Mouse (Mus musculus) intestine, embryonic 15.5 days (tissue): ENCODE results near the gene Shisal1. TPM values are rescaled to one million over a fixed set of nuclear protein-coding genes. Genes with fewer than 3 reads are reported as not detected.

Experiments
- ATAC-seq: fragments of 200-750 bp; cut with Nextera tagmentation; 2 replicates; pipeline ENCODE4 v1.8.0; 2017; ENCODE audit warnings: moderate TSS enrichment, moderate library complexity
- H3K27ac ChIP-seq: fragments of 300-500 bp; sonication (generic); 2 replicates; pipeline ENCODE4 v1.5.1; 2015; ENCODE audit warnings: mild to moderate bottlenecking, inconsistent platforms
- H3K27me3 ChIP-seq: fragments of 300-500 bp; sonication (generic); replicated peaks from 2 replicates; pipeline ENCODE4 v1.6.1; 2015; ENCODE audit warnings: inconsistent platforms
- H3K36me3 ChIP-seq: fragments of 300-500 bp; sonication (generic); 2 replicates; pipeline ENCODE4 v1.6.1; 2015; ENCODE audit warnings: inconsistent platforms
- H3K4me1 ChIP-seq: fragments of 300-500 bp; sonication (generic); replicated peaks from 2 replicates; pipeline ENCODE4 v1.6.1; 2015; ENCODE audit warnings: inconsistent platforms
- H3K4me2 ChIP-seq: fragments of 300-500 bp; sonication (generic); replicated peaks from 2 replicates; pipeline ENCODE4 v1.6.1; 2015; ENCODE audit warnings: mild to moderate bottlenecking, inconsistent platforms
- H3K4me3 ChIP-seq: fragments of 300-500 bp; sonication (generic); replicated peaks from 2 replicates; pipeline ENCODE4 v1.5.1; 2015; ENCODE audit warnings: inconsistent platforms
- H3K9ac ChIP-seq: fragments of 300-500 bp; sonication (generic); 2 replicates; pipeline ENCODE4 v1.6.1; 2015; ENCODE audit warnings: inconsistent platforms
- H3K9me3 ChIP-seq: fragments of 300-500 bp; sonication (generic); 2 replicates; pipeline ENCODE4 v1.6.1; 2016; ENCODE audit warnings: inconsistent platforms
- WGBS: fragments of 180-500 bp; shearing (Covaris S2); methylation state at CpG from one replicate; pipeline ENCODE4 v1.1.7; 2015; 5-methylcytosine and 5-hydroxymethylcytosine counted together
- polyA plus RNA-seq: library from polyadenylated mRNA; unstranded; fragments of >200 nt; fragmentation: Nextera tagmentation; extraction: Ambion mirVana; gene quantifications from 2 replicates; pipeline ENCODE4 v1.2.1, GENCODE M21; 2015

Gene Shisal1
- polyA plus RNA-seq: 2.2 and 2.3 TPM in 2 replicates

- Histone ChIP-seq H3K4me2 (peak within 1 kb of the TSS; percentile 93), H3K9me3 (no peaks in the 10 kb centered on the region), H3K27me3 (peaks cover 26% of the 10 kb centered on the region), H3K4me1 (peaks cover 18% of the 10 kb centered on the region), H3K4me3 (peak within 1 kb of the TSS; percentile 50), H3K36me3 (no peaks in the 10 kb centered on the region), H3K27ac (no peak within 1 kb of the TSS), H3K9ac (peak within 1 kb of the TSS; percentile 50)
- ATAC-seq: no peak
- WGBS: 19% methylated on average over 7 of the region's 9 CpGs
These were observed at the start of gene Shisal1 for GRCm38 (mm10) chr15:84446997-84447396. Shisal1 (minus strand) TSS chr15:84447097.

- no peak overlapping the region for H3K27ac ChIP-seq
- 65% methylated on average over 7 of the region's 7 CpGs for WGBS
- no peak overlapping the region for H3K4me2 ChIP-seq
- H3K4me3 ChIP-seq: no peak overlapping the region
- no peaks in the 10 kb centered on the region for H3K9me3 ChIP-seq
- H3K36me3 ChIP-seq: no peaks in the 10 kb centered on the region
- H3K27me3 ChIP-seq: no peaks in the 10 kb centered on the region; the same call in 1 of the 2 replicates
- no peak overlapping the region for H3K9ac ChIP-seq
- no peak for ATAC-seq
- H3K4me1 ChIP-seq: no peaks in the 10 kb centered on the region
These were observed 43.6 kb upstream of the Shisal1 start for GRCm38 (mm10) chr15:84490486-84490885.

GRCm38 (mm10) chr15:84484255-84484654, 37.4 kb upstream of the Shisal1 start:
- H3K36me3 ChIP-seq: no peaks in the 10 kb centered on the region
- no peak overlapping the region for H3K27ac ChIP-seq
- peaks cover 10% of the 10 kb centered on the region; the same call in 1 of the 2 replicates for H3K4me1 ChIP-seq
- H3K9ac ChIP-seq: no peak overlapping the region
- no peak overlapping the region for H3K4me3 ChIP-seq
- H3K4me2 ChIP-seq: no peak overlapping the region
- H3K27me3 ChIP-seq: no peaks in the 10 kb centered on the region
- 72% methylated on average over 4 of the region's 4 CpGs for WGBS
- no peaks in the 10 kb centered on the region for H3K9me3 ChIP-seq
- ATAC-seq: no peak

GRCm38 (mm10) chr15:84483622-84484021, 36.7 kb upstream of the Shisal1 start:
- peaks cover 10% of the 10 kb centered on the region; the same call in 1 of the 2 replicates for H3K4me1 ChIP-seq
- peak; percentile 53; the same call in 1 of the 2 replicates for ATAC-seq
- H3K4me3 ChIP-seq: no peak overlapping the region
- H3K9ac ChIP-seq: no peak overlapping the region
- WGBS: 53% methylated on average over 5 of the region's 5 CpGs
- H3K27ac ChIP-seq: no peak overlapping the region
- H3K27me3 ChIP-seq: no peaks in the 10 kb centered on the region
- no peaks in the 10 kb centered on the region for H3K9me3 ChIP-seq
- peak overlapping the region; percentile 11; the same call in 1 of the 2 replicates for H3K4me2 ChIP-seq
- no peaks in the 10 kb centered on the region for H3K36me3 ChIP-seq

- 62% methylated on average over 13 of the region's 13 CpGs for WGBS
These were observed 34.5 kb upstream of the Shisal1 start for GRCm38 (mm10) chr15:84481259-84481877.

GRCm38 (mm10) chr15:84469391-84469790, 22.5 kb upstream of the Shisal1 start:
- no peaks in the 10 kb centered on the region for H3K36me3 ChIP-seq
- no peak overlapping the region for H3K9ac ChIP-seq
- no peaks in the 10 kb centered on the region for H3K9me3 ChIP-seq
- WGBS: 38% methylated on average over 8 of the region's 8 CpGs
- H3K4me3 ChIP-seq: no peak overlapping the region
- H3K4me2 ChIP-seq: no peak overlapping the region
- no peaks in the 10 kb centered on the region for H3K27me3 ChIP-seq
- no peak overlapping the region for H3K27ac ChIP-seq
- no peak for ATAC-seq
- H3K4me1 ChIP-seq: peaks cover 5% of the 10 kb centered on the region; the same call in 1 of the 2 replicates

More at GRCm38 (mm10) chr15:84481259-84481877, 34.5 kb upstream of the Shisal1 start:
- H3K4me3 ChIP-seq: no peak overlapping the region
- H3K4me2 ChIP-seq: no peak overlapping the region
- ATAC-seq: no peak
- H3K36me3 ChIP-seq: no peaks in the 10 kb centered on the region
- H3K9ac ChIP-seq: no peak overlapping the region
- H3K9me3 ChIP-seq: no peaks in the 10 kb centered on the region
- H3K27ac ChIP-seq: no peak overlapping the region
- peaks cover 10% of the 10 kb centered on the region; the same call in 1 of the 2 replicates for H3K4me1 ChIP-seq
- H3K27me3 ChIP-seq: no peaks in the 10 kb centered on the region

- Histone ChIP-seq H3K27ac (no peak overlapping the region), H3K4me3 (no peak overlapping the region), H3K27me3 (no peaks in the 10 kb centered on the region), H3K9me3 (no peaks in the 10 kb centered on the region), H3K36me3 (no peaks in the 10 kb centered on the region), H3K9ac (no peak overlapping the region), H3K4me1 (peaks cover 5% of the 10 kb centered on the region; the same call in 1 of the 2 replicates), H3K4me2 (no peak overlapping the region)
- no peak for ATAC-seq
- WGBS: 61% methylated on average over 5 of the region's 5 CpGs
These were observed 20.9 kb upstream of the Shisal1 start for GRCm38 (mm10) chr15:84467761-84468160.

GRCm38 (mm10) chr15:84466458-84467267, 19.8 kb upstream of the Shisal1 start:
- no peaks in the 10 kb centered on the region for H3K27me3 ChIP-seq
- no peak overlapping the region for H3K9ac ChIP-seq
- H3K27ac ChIP-seq: peak overlapping the region; percentile 23; the same call in 1 of the 2 replicates
- no peak overlapping the region for H3K4me2 ChIP-seq
- ATAC-seq: no peak
- H3K4me3 ChIP-seq: no peak overlapping the region
- no peaks in the 10 kb centered on the region for H3K36me3 ChIP-seq
- no peaks in the 10 kb centered on the region for H3K9me3 ChIP-seq
- WGBS: 45% methylated on average over 13 of the region's 13 CpGs
- peaks cover 5% of the 10 kb centered on the region; the same call in 1 of the 2 replicates for H3K4me1 ChIP-seq

GRCm38 (mm10) chr15:84461429-84461828, 14.5 kb upstream of the Shisal1 start:
- H3K9ac ChIP-seq: no peak overlapping the region
- WGBS: 71% methylated on average over 2 of the region's 2 CpGs
- H3K4me1 ChIP-seq: no peaks in the 10 kb centered on the region
- ATAC-seq: no peak
- H3K36me3 ChIP-seq: no peaks in the 10 kb centered on the region
- H3K27me3 ChIP-seq: no peaks in the 10 kb centered on the region
- H3K27ac ChIP-seq: no peak overlapping the region
- no peak overlapping the region for H3K4me3 ChIP-seq
- H3K9me3 ChIP-seq: no peaks in the 10 kb centered on the region
- no peak overlapping the region for H3K4me2 ChIP-seq

- WGBS: 75% methylated on average over 6 of the region's 6 CpGs
- Histone ChIP-seq H3K4me3 (no peak overlapping the region), H3K27me3 (no peaks in the 10 kb centered on the region), H3K36me3 (no peaks in the 10 kb centered on the region), H3K4me2 (no peak overlapping the region), H3K27ac (no peak overlapping the region), H3K9me3 (no peaks in the 10 kb centered on the region), H3K4me1 (no peaks in the 10 kb centered on the region), H3K9ac (no peak overlapping the region)
- ATAC-seq: no peak
These were observed 12.1 kb upstream of the Shisal1 start for GRCm38 (mm10) chr15:84458983-84459382.

- H3K27ac ChIP-seq: no peak overlapping the region
- H3K36me3 ChIP-seq: no peaks in the 10 kb centered on the region
- 90% methylated on average over 6 of the region's 6 CpGs for WGBS
- H3K4me2 ChIP-seq: no peak overlapping the region
- no peak overlapping the region for H3K4me3 ChIP-seq
- no peaks in the 10 kb centered on the region for H3K9me3 ChIP-seq
- peaks cover 8% of the 10 kb centered on the region for H3K4me1 ChIP-seq
- no peak overlapping the region for H3K9ac ChIP-seq
- no peak for ATAC-seq
- no peaks in the 10 kb centered on the region for H3K27me3 ChIP-seq
These were observed 8.4 kb upstream of the Shisal1 start for GRCm38 (mm10) chr15:84455286-84455685.

GRCm38 (mm10) chr15:84453091-84453490, 6.2 kb upstream of the Shisal1 start:
- Histone ChIP-seq H3K36me3 (no peaks in the 10 kb centered on the region), H3K27me3 (no peaks in the 10 kb centered on the region; the same call in 1 of the 2 replicates), H3K9ac (no peak overlapping the region), H3K4me3 (no peak overlapping the region), H3K4me2 (no peak overlapping the region), H3K4me1 (peaks cover 10% of the 10 kb centered on the region), H3K27ac (no peak overlapping the region), H3K9me3 (no peaks in the 10 kb centered on the region)
- 82% methylated on average over 2 of the region's 2 CpGs for WGBS
- ATAC-seq: no peak
